Mouse (Mus musculus) limb, embryonic 15.5 days (tissue): Measurements from ENCODE around the gene Arhgap44. TPM values are rescaled to one million over a fixed set of nuclear protein-coding genes. Genes with fewer than 3 reads are reported as not detected.

Experiments
- ATAC-seq: fragments of 200-750 bp; cut with Nextera tagmentation; 2 replicates; pipeline ENCODE4 v1.8.0; 2017; ENCODE audit warnings: low read depth, moderate TSS enrichment; ENCODE audit not compliant: insufficient number of reproducible peaks, low FRiP score, low TSS enrichment
- H3K27ac ChIP-seq: fragments of 300-500 bp; sonication (generic); 2 replicates; pipeline ENCODE4 v1.5.1; 2015; ENCODE audit warnings: moderate library complexity, mild to moderate bottlenecking, inconsistent platforms
- H3K27me3 ChIP-seq: fragments of 300-500 bp; sonication (generic); 2 replicates; pipeline ENCODE4 v1.6.1; 2015; ENCODE audit warnings: inconsistent platforms
- H3K36me3 ChIP-seq: fragments of 300-500 bp; sonication (generic); 2 replicates; pipeline ENCODE4 v1.6.1; 2015; ENCODE audit warnings: inconsistent platforms
- H3K4me1 ChIP-seq: fragments of 300-500 bp; sonication (generic); 2 replicates; pipeline ENCODE4 v1.6.1; 2015; ENCODE audit warnings: inconsistent platforms
- H3K4me2 ChIP-seq: fragments of 300-500 bp; sonication (generic); 2 replicates; pipeline ENCODE4 v1.6.1; 2015; ENCODE audit warnings: mild to moderate bottlenecking, inconsistent platforms
- H3K4me3 ChIP-seq: fragments of 300-500 bp; sonication (generic); 2 replicates; pipeline ENCODE4 v1.5.1; 2015; ENCODE audit warnings: mild to moderate bottlenecking, inconsistent platforms
- H3K9ac ChIP-seq: fragments of 300-500 bp; sonication (generic); 2 replicates; pipeline ENCODE4 v1.6.1; 2015; ENCODE audit warnings: inconsistent platforms
- H3K9me3 ChIP-seq: fragments of 300-500 bp; sonication (generic); 2 replicates; pipeline ENCODE4 v1.6.1; 2016; ENCODE audit warnings: inconsistent platforms
- WGBS: fragments of 180-500 bp; shearing (Covaris S2); methylation state at CpG from one replicate; pipeline ENCODE4 v1.1.7; 2015; 5-methylcytosine and 5-hydroxymethylcytosine counted together
- polyA plus RNA-seq: library from polyadenylated mRNA; unstranded; fragments of >200 nt; fragmentation: Nextera tagmentation; extraction: Ambion mirVana; gene quantifications from 2 replicates; pipeline ENCODE4 v1.2.1, GENCODE M21; 2015

The Arhgap44 gene
- polyA plus RNA-seq, 1 experiment from 2014 or later: 6.0 TPM

DNA sequence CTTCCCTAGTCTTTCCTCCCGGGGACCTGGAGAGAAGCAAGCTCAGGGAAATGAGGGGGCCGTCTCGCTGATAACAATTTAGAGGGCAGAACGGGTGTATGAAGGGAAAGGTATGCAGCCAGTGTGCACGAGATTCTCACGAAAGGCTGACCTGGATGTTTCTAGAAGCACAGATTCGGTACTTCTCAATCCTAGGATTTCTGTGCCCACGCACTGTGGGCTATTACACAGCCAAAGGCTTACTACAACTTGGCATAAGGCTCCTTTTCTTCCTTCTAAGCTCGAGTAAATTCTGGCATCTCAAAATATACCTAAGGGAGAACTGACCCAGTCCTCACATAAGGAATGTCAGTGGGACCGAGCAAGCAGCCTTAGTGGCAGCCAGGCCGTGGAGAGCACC, 61.6 kb downstream of the Arhgap44 start:
- 65% methylated on average over 11 of the region's 11 CpGs for WGBS
- no peak overlapping the region for H3K4me2 ChIP-seq
- no peak for ATAC-seq
- no peak overlapping the region for H3K4me3 ChIP-seq
- H3K9ac ChIP-seq: no peak overlapping the region
- peaks cover 6% of the 10 kb centered on the region; the same call in 1 of the 2 replicates for H3K4me1 ChIP-seq
- no peaks in the 10 kb centered on the region for H3K27me3 ChIP-seq
- H3K36me3 ChIP-seq: no peaks in the 10 kb centered on the region
- H3K9me3 ChIP-seq: no peaks in the 10 kb centered on the region
- H3K27ac ChIP-seq: no peak overlapping the region

DNA sequence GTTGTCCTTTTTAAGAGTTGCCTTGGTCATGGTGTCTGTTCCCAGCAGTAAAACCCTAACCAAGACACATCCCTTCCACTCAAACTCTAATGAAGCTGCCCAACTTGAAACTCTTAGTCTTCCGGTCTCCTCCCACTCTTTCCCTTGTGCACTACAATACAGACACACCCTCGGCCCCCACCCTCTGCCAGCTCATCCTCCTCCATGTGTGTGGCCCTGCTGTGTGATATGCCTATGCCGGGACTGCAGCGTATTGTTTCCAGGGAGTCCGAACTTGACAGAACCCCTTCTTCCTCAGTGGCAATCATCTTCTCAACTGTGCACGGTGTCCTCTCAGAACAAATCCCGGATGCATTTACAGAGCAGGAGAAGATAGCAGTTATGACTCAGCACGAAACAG, 62.7 kb downstream of the Arhgap44 start:
- Histone ChIP-seq H3K27ac (no peak overlapping the region), H3K36me3 (no peaks in the 10 kb centered on the region), H3K9ac (no peak overlapping the region), H3K27me3 (no peaks in the 10 kb centered on the region), H3K4me3 (no peak overlapping the region), H3K4me1 (peaks cover 6% of the 10 kb centered on the region; the same call in 1 of the 2 replicates), H3K9me3 (no peaks in the 10 kb centered on the region), H3K4me2 (no peak overlapping the region)
- WGBS: 89% methylated on average over 8 of the region's 8 CpGs
- ATAC-seq: no peak

DNA sequence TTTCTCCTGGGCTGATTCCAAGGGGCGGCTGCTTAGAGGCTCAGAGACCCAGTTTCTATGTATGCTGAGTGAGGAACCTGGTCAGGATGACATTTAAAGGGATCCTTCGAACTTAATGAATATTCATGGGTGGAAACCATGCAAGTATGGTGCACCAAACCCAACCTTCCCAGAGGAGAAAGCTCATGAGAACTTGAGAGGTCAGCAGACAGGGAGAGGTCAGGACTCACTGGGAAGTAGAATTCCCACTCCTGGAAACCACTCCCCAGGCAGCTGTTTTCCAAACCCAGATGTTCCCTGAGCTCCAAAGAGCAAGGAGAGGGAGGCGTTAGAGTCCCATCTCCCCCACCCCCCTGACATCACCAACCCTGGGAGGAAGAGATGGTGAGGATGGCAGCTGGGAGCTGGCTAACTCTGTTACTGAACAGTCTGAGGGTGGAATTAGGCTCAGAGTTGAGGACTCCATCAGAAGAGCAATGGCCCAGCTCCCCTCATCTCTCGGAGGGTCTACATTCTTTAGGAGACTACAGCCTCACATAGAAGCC, 65.2 kb downstream of the Arhgap44 start:
- 72% methylated on average over 4 of the region's 4 CpGs for WGBS
- no peak overlapping the region for H3K4me2 ChIP-seq
- ATAC-seq: no peak
- H3K27me3 ChIP-seq: no peaks in the 10 kb centered on the region
- no peak overlapping the region for H3K4me3 ChIP-seq
- no peak overlapping the region for H3K27ac ChIP-seq
- H3K9me3 ChIP-seq: no peaks in the 10 kb centered on the region
- no peak overlapping the region for H3K9ac ChIP-seq
- no peaks in the 10 kb centered on the region for H3K36me3 ChIP-seq
- H3K4me1 ChIP-seq: peaks cover 6% of the 10 kb centered on the region; the same call in 1 of the 2 replicates

DNA sequence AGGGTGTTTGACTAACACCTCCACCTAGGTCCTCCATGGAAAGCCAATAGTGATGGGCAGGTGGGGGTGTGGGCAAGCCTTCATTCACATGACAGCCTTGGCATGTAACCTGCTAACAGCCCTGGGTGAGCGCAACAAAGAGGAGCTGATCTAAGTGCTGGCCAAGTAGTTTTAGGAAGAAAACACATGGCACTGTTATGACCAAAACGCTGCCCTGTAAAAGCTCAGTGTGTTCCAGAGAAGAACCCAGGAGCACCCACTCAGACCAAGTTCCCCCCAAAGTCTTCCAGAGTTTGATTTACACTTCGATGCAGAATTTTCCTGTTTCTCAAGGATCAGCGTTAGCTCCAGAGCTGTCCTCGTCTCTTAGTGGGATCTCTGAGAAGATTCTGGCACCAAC, 65.9 kb downstream of the Arhgap44 start:
- Histone ChIP-seq H3K36me3 (no peaks in the 10 kb centered on the region), H3K9me3 (no peaks in the 10 kb centered on the region), H3K27me3 (no peaks in the 10 kb centered on the region), H3K9ac (no peak overlapping the region), H3K4me3 (no peak overlapping the region), H3K4me2 (no peak overlapping the region), H3K27ac (no peak overlapping the region), H3K4me1 (peaks cover 6% of the 10 kb centered on the region; the same call in 1 of the 2 replicates)
- 90% methylated on average over 5 of the region's 5 CpGs for WGBS
- ATAC-seq: no peak

DNA sequence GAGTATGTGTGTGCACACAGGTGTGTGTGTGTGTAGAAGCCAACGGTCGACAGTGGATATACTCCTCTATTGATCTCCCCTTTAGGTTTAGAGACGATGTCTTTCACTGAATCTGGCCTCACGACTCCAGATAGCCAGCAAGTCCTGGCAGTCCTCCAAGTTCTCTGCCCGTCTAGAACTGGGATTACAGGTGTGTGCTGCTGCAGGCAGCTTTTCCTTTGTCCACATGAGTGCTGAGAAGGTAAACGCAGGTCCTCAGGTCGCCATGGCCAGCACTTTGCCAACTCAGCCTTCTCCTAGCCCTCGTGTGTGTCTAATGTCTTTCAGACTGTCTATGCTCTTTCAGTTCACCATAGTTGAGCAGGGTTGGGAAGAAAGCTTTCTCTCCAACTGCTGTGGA, 69.9 kb downstream of the Arhgap44 start:
- WGBS: 66% methylated on average over 8 of the region's 8 CpGs
- Histone ChIP-seq H3K9me3 (no peaks in the 10 kb centered on the region), H3K36me3 (no peaks in the 10 kb centered on the region), H3K4me2 (no peak overlapping the region), H3K27ac (no peak overlapping the region), H3K4me3 (no peak overlapping the region), H3K4me1 (peaks cover 4% of the 10 kb centered on the region; the same call in 1 of the 2 replicates), H3K9ac (no peak overlapping the region), H3K27me3 (no peaks in the 10 kb centered on the region)
- ATAC-seq: no peak

DNA sequence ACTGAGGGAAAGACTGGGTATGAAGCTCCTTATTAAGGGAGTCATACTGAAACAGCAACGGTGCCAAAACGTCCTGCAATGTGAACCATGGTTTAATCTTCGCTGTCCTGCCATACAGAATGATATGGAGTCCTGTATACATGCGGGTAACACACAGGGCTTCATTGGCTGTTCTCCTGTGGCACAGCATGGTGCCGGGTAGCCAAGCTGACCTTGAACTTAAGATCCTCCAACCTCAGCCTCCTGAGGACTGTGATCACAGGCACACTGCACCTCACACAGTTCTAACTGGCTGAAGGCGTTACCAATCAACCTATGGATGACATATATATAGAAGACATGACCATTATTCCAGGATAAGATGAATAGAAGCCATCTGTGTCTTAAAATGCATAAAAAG, 72.4 kb downstream of the Arhgap44 start:
- H3K4me1 ChIP-seq: no peaks in the 10 kb centered on the region
- H3K27me3 ChIP-seq: no peaks in the 10 kb centered on the region
- no peak overlapping the region for H3K9ac ChIP-seq
- H3K9me3 ChIP-seq: no peaks in the 10 kb centered on the region
- no peak overlapping the region for H3K4me2 ChIP-seq
- WGBS: 92% methylated on average over 6 of the region's 6 CpGs
- no peaks in the 10 kb centered on the region for H3K36me3 ChIP-seq
- no peak overlapping the region for H3K4me3 ChIP-seq
- no peak for ATAC-seq
- H3K27ac ChIP-seq: no peak overlapping the region

DNA sequence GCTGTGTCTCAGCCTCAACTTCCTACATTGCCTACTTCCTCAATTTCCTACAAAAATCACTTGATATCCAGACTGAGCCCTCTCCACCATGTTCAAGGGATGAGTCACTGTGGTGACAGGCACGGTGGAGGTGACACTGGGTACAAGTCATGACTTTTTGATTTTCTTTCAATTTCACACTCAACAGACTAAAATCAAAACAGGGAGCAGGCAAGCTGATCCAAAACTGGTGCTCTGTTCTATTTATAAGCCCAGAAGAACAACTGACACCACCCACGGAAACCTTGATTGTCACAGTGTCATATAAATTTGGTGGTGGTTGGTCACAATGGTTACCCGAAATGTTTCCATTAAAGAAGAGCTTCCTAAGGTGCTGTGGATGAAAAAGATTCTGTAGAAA, 72.8 kb downstream of the Arhgap44 start:
- Histone ChIP-seq H3K36me3 (no peaks in the 10 kb centered on the region), H3K4me1 (no peaks in the 10 kb centered on the region), H3K27ac (no peak overlapping the region), H3K4me3 (no peak overlapping the region), H3K27me3 (no peaks in the 10 kb centered on the region), H3K9ac (no peak overlapping the region), H3K4me2 (no peak overlapping the region), H3K9me3 (no peaks in the 10 kb centered on the region)
- no peak for ATAC-seq
- 81% methylated on average over 3 of the region's 3 CpGs for WGBS

DNA sequence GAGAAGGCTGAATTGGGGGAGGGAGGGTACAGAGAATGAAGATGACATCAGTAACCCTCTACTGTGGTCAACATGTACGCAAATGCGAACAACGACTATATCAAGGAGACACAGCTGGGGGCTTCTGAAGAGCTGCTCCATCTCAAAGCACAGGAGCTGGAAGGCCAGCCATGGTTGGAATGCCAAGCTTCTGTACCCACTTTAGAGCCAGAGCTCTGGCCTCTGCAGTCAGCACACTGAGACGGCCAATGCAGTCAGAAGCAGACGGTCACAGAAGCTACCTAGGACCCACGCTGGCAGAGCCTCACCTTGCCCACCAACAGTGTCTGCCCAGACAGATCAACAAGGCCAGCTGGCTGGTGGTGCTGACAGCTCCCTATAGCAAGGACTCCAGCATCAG, 73.5 kb downstream of the Arhgap44 start:
- ATAC-seq: no peak
- Histone ChIP-seq H3K9ac (no peak overlapping the region), H3K4me2 (no peak overlapping the region), H3K36me3 (no peaks in the 10 kb centered on the region), H3K4me1 (no peaks in the 10 kb centered on the region), H3K4me3 (no peak overlapping the region), H3K27ac (no peak overlapping the region), H3K9me3 (no peaks in the 10 kb centered on the region), H3K27me3 (no peaks in the 10 kb centered on the region)
- 83% methylated on average over 6 of the region's 6 CpGs for WGBS

DNA sequence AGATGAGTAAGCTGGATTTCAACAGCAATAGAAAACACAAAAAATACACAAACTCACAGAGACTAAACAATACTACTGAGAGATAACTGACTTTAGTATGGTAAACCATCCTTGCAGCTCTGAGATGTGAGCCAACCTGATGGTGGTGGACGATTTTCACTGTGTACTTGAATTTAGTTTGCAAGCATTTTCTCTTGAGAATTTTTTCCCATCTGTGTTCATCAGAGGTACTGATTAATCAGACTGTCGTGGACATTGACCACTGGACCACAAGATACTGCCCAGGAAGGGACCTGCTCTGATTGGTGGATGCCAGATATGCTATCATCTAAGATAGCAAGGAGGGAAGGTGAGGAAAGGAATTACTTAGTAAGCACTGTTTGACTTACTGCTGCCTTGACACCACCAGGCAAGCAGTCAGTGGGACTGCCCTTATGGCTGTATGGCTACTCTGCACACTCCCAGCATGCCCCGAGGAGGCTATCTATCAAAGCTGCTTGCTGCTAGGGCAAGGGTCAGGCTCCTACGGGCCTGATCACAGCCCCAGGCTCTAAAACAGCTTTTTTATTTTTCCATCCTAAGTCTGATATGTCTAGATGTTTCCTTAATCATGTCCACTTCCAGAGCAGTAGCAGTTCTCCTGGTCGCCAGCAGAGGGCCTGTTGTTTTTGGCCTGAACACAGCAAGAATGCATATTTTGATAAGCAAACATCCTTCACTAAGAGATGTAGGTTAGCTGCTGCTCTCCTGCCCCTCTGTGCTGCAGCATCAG, 74.1 kb downstream of the Arhgap44 start:
- ATAC-seq: no peak
- no peak overlapping the region for H3K9ac ChIP-seq
- no peak overlapping the region for H3K4me3 ChIP-seq
- no peak overlapping the region for H3K27ac ChIP-seq
- H3K4me1 ChIP-seq: no peaks in the 10 kb centered on the region
- H3K27me3 ChIP-seq: no peaks in the 10 kb centered on the region
- no peaks in the 10 kb centered on the region for H3K36me3 ChIP-seq
- 48% methylated on average over 5 of the region's 5 CpGs for WGBS
- no peak overlapping the region for H3K4me2 ChIP-seq
- H3K9me3 ChIP-seq: no peaks in the 10 kb centered on the region

DNA sequence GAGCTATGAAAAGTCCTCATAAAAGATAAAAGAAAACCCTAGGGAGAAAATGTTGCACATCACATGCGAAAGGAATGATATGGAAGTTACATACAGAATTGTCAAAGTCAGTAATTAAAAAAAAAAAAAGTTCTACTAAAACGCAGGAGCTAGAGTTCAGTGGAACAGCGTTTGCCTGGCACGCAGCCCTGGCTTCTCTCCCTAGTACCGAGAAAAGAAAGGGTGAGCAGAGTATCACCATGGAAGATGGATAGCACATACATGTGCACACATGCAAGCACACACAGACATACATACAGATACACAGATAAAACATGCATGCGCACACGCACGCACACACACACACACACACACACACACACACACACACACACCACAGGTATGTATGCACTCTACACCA, 82.0 kb downstream of the Arhgap44 start:
- H3K36me3 ChIP-seq: no peaks in the 10 kb centered on the region
- WGBS: 69% methylated on average over 8 of the region's 8 CpGs
- no peaks in the 10 kb centered on the region for H3K4me1 ChIP-seq
- H3K4me2 ChIP-seq: no peak overlapping the region
- H3K27ac ChIP-seq: no peak overlapping the region
- H3K27me3 ChIP-seq: no peaks in the 10 kb centered on the region
- H3K4me3 ChIP-seq: no peak overlapping the region
- H3K9me3 ChIP-seq: no peaks in the 10 kb centered on the region
- ATAC-seq: no peak
- H3K9ac ChIP-seq: no peak overlapping the region

DNA sequence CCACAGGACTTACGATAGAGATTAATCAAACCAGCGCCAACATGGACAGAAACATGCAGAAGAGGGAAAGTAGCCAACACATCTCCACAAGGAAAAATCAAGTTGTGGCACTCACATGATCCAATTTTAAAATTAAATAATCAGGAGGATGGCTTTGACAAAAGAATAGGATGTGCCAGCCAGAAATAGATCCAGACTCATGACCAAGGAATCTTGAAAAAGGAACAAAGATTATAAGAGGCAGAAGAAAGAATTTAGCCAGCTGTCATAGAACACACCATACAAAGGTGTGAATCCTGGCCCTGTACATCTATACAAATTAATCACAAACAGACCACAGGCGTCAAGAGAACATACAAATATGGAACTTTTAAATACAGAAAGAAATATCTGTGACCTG, 82.5 kb downstream of the Arhgap44 start:
- no peak for ATAC-seq
- Histone ChIP-seq H3K4me2 (no peak overlapping the region), H3K4me1 (no peaks in the 10 kb centered on the region), H3K27me3 (no peaks in the 10 kb centered on the region), H3K36me3 (no peaks in the 10 kb centered on the region), H3K9me3 (no peaks in the 10 kb centered on the region), H3K27ac (no peak overlapping the region), H3K9ac (no peak overlapping the region), H3K4me3 (no peak overlapping the region)
- 78% methylated on average over 3 of the region's 3 CpGs for WGBS

DNA sequence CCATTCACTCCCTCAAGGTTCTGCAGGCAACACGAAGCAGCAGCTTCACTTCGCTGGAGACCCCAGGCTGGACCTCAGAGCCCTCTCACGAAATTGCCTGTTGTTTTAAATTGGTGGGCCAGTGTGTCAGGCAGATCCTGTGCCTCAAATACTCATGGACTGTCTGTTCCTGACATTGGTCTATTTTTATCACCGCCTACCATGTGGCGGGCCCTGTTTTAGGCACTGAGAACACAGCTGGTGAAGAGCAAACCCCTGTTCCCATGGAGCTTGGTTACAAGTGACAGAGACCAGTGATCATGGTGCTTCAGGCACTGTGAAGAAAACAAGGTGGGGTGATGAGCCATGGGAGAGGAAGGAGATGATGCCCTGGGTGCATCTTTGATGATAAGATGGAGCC, 93.2 kb downstream of the Arhgap44 start:
- no peak overlapping the region for H3K27ac ChIP-seq
- no peak overlapping the region for H3K4me3 ChIP-seq
- H3K36me3 ChIP-seq: no peaks in the 10 kb centered on the region
- 87% methylated on average over 5 of the region's 5 CpGs for WGBS
- no peaks in the 10 kb centered on the region for H3K27me3 ChIP-seq
- H3K4me1 ChIP-seq: no peaks in the 10 kb centered on the region
- no peak for ATAC-seq
- H3K9ac ChIP-seq: no peak overlapping the region
- H3K9me3 ChIP-seq: no peaks in the 10 kb centered on the region
- H3K4me2 ChIP-seq: no peak overlapping the region
